Mouse (Mus musculus) neural tube, embryonic 14.5 days (tissue): ENCODE data around the gene Nxnl2. TPM values are rescaled to one million over a fixed set of nuclear protein-coding genes. Genes with fewer than 3 reads are reported as not detected.

Experiments
- ATAC-seq: fragments of 200-750 bp; cut with Nextera tagmentation; 2 replicates; pipeline ENCODE4 v1.8.0; 2017; ENCODE audit warnings: low read depth, mild to moderate bottlenecking, moderate TSS enrichment, moderate library complexity
- H3K27ac ChIP-seq: fragments of 300-500 bp; sonication (generic); 2 replicates; pipeline ENCODE4 v1.5.1; 2014; ENCODE audit warnings: low read depth, mild to moderate bottlenecking, control low read depth, low read length, moderate library complexity, mixed read lengths
- H3K27me3 ChIP-seq: fragments of 300-500 bp; sonication (generic); 2 replicates; pipeline ENCODE4 v1.6.1; 2014; ENCODE audit warnings: low read length; ENCODE audit not compliant: control insufficient read depth, insufficient read depth
- H3K36me3 ChIP-seq: fragments of 300-500 bp; sonication (generic); 2 replicates; pipeline ENCODE4 v1.6.1; 2014; ENCODE audit warnings: low read length, mixed read lengths; ENCODE audit not compliant: control insufficient read depth, insufficient read depth
- H3K4me1 ChIP-seq: fragments of 300-500 bp; sonication (generic); 2 replicates; pipeline ENCODE4 v1.6.1; 2014; ENCODE audit warnings: low read length; ENCODE audit not compliant: control insufficient read depth, insufficient read depth
- H3K4me2 ChIP-seq: fragments of 300-500 bp; sonication (generic); 2 replicates; pipeline ENCODE4 v1.6.1; 2014; ENCODE audit warnings: mild to moderate bottlenecking, low read depth, low read length, control low read depth
- H3K4me3 ChIP-seq: fragments of 300-500 bp; sonication (generic); 2 replicates; pipeline ENCODE4 v1.5.1; 2014; ENCODE audit warnings: low read depth, low read length, control low read depth, mixed read lengths
- H3K9ac ChIP-seq: fragments of 300-500 bp; sonication (generic); replicated peaks from 2 replicates; pipeline ENCODE4 v1.6.1; 2014; ENCODE audit warnings: low read depth, mild to moderate bottlenecking, control low read depth, low read length, mixed read lengths
- H3K9me3 ChIP-seq: fragments of 300-500 bp; sonication (generic); 2 replicates; pipeline ENCODE4 v1.6.1; 2016; ENCODE audit warnings: low read length; ENCODE audit not compliant: control insufficient read depth
- WGBS: fragments of 180-500 bp; shearing (Covaris S2); extraction: QIAGEN DNeasy Blood & Tissue Kit; methylation state at CpG from one replicate; pipeline ENCODE4 v1.1.7; 2014; 5-methylcytosine and 5-hydroxymethylcytosine counted together
- polyA plus RNA-seq: library from polyadenylated mRNA; unstranded; fragments of >200 nt; fragmentation: Nextera tagmentation; extraction: Ambion mirVana; gene quantifications from 2 replicates; pipeline ENCODE4 v1.2.1, GENCODE M21; 2014

The Nxnl2 gene
- polyA plus RNA-seq: 0.99 and 2.7 TPM in 2 replicates

DNA sequence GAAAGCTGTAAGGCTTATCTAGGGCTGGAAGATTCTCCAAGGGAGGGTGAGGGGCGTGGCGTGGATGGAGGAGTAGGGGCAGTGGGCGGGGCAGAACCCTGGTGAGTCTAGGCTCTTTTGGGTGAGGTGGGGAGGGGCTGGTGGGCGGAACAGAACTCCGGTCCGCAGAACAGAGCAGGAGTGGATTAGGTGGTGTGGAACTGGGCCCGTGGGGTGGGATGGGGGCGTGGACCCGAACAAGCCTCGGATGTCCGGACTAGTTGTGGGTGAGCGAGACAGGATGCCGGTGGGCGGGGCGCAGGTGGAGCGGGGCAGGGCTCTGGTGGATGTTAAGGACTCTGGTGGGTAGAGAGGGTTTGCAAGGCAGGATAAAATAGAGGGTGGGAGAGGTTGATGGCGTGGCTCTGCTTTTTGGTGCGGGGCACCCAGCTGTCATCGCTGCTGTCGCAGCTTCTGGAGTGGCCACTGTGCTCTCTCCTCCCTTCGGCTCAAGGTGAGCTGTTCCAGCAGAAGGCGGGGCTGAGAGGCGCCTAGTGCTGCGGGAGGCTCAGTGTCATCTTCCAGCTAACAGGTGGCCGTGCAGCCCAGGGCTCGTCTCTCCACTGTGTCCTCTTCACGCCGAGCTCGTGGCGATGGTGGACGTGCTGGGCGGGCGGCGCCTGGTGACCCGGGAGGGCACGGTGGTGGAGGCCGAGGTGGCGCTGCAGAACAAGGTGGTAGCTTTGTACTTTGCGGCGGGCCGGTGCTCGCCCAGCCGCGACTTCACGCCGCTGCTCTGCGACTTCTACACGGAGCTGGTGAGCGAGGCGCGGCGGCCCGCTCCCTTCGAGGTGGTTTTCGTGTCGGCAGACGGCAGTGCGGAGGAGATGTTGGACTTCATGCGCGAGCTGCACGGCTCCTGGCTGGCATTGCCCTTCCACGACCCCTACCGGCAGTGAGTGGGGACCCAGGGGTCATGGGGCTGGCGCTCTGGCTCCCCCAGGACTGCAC is at the start of gene Nxnl2:
Gene Nxnl2 (plus strand): TSS at position 332 of the 990 bp plus-strand sequence.
- Histone ChIP-seq H3K36me3 (no peaks in the 10 kb centered on the region), H3K4me1 (peaks cover 4% of the 10 kb centered on the region; the same call in 1 of the 2 replicates), H3K9me3 (no peaks in the 10 kb centered on the region), H3K4me3 (peak within 1 kb of the TSS; percentile 42), H3K4me2 (peak within 1 kb of the TSS; percentile 96), H3K27ac (no peak within 1 kb of the TSS), H3K27me3 (0 out of 2 replicates have a peak, but pooled peaks cover 3% of the 10 kb centered on the region), H3K9ac (peak within 1 kb of the TSS; percentile 22)
- peak; percentile 79 for ATAC-seq
- WGBS: under 1% methylated on average over 62 of the region's 64 CpGs

DNA sequence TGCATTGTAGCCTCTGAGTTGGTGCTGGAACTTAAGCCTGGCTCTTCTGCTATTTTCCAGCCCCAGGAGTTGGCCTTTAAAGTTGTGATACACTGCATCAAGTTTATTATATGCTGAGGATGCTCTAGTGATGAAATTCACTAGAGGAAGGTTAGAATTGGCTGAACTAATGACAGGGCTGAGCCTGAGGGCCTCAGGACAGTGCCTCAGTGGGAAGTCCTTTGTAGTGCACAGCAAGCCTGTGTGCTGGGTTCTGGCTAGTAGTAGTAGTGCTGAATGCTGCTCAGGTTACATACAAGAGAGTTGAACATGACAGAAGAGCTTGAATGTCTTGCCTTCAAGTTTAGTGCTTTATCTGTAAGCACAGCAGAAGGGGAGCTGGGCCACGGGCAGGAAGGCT is 48.9 kb upstream of the Nxnl2 start:
- Histone ChIP-seq H3K4me1 (peaks cover 25% of the 10 kb centered on the region), H3K9ac (no peak overlapping the region), H3K9me3 (no peaks in the 10 kb centered on the region), H3K27ac (no peak overlapping the region), H3K4me2 (no peak overlapping the region), H3K4me3 (no peak overlapping the region), H3K27me3 (no peaks in the 10 kb centered on the region), H3K36me3 (no peaks in the 10 kb centered on the region)
- WGBS: 30% methylated on average over 1 of the region's 1 CpGs
- ATAC-seq: no peak

DNA sequence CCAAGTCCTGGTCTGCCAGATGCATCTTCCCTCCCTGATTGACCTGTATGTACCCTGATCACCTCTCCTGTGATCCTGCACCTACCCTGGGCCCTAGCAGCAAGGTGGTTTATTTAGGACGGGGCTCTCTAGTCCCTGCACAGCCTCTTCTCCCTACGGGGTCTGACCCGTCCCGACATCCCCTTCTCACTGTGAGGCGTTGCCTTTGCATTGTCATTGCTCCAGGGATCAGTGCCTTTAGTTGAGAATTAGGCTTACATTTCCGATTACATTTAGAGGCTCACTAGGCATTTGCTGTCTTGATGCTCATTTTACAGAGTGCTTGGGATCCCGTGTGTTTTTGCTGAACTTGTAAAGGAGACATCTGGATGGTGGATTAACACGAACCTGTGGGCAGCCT is 48.1 kb upstream of the Nxnl2 start:
- H3K9ac ChIP-seq: no peak overlapping the region
- H3K4me2 ChIP-seq: no peak overlapping the region
- no peaks in the 10 kb centered on the region for H3K27me3 ChIP-seq
- ATAC-seq: no peak
- peaks cover 25% of the 10 kb centered on the region for H3K4me1 ChIP-seq
- H3K9me3 ChIP-seq: no peaks in the 10 kb centered on the region
- no peaks in the 10 kb centered on the region for H3K36me3 ChIP-seq
- H3K27ac ChIP-seq: no peak overlapping the region
- H3K4me3 ChIP-seq: no peak overlapping the region
- 82% methylated on average over 8 of the region's 8 CpGs for WGBS

DNA sequence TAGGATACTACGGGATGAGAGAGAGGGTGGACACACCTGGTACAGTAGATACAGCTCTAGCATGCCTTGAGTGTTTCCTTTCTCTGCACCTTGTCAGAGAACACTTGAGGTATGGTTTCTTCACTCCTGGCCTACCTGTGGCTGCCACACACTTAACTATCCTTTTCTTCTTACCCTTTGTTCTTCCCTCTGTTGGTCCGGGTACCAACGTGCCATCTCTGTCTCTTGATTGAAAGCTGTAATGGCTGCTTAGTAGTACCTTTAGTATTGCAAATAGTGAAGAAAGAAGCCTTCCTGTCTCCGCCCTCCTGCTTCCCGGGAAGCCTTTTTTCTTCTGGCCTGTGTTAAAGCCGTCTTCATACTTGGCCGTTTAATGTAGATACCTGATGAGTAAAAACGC is 45.5 kb upstream of the Nxnl2 start:
- Histone ChIP-seq H3K9me3 (no peaks in the 10 kb centered on the region), H3K27me3 (no peaks in the 10 kb centered on the region), H3K4me3 (no peak overlapping the region), H3K4me2 (no peak overlapping the region), H3K9ac (no peak overlapping the region), H3K4me1 (peaks cover 12% of the 10 kb centered on the region), H3K27ac (no peak overlapping the region), H3K36me3 (peaks cover 3% of the 10 kb centered on the region; the same call in 1 of the 2 replicates)
- WGBS: 65% methylated on average over 8 of the region's 8 CpGs
- ATAC-seq: no peak

DNA sequence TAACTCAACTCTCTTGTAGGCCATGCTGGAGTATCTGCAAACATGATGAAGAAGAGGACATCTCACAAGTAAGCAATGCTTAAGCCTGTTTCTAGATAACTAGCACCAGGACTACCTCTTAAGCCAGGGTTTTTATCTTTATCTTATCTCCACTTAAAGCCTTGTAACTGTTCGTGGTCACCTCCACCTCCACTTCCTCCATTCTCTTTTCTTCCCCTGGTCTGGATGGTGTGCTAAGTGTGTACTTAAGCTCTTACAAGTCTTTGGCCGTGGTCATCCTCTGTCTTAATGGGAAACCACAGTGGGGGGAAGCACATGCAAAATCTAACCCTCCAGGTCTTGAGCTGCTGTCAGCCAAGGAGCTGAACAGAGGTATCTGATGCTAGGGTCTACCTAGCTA is 42.9 kb upstream of the Nxnl2 start:
- H3K9ac ChIP-seq: no peak overlapping the region
- H3K9me3 ChIP-seq: no peaks in the 10 kb centered on the region
- H3K27me3 ChIP-seq: no peaks in the 10 kb centered on the region
- H3K4me2 ChIP-seq: no peak overlapping the region
- H3K4me1 ChIP-seq: no peaks in the 10 kb centered on the region
- 86% methylated on average over 2 of the region's 2 CpGs for WGBS
- peaks cover 3% of the 10 kb centered on the region; the same call in 1 of the 2 replicates for H3K36me3 ChIP-seq
- H3K4me3 ChIP-seq: no peak overlapping the region
- no peak for ATAC-seq
- no peak overlapping the region for H3K27ac ChIP-seq

DNA sequence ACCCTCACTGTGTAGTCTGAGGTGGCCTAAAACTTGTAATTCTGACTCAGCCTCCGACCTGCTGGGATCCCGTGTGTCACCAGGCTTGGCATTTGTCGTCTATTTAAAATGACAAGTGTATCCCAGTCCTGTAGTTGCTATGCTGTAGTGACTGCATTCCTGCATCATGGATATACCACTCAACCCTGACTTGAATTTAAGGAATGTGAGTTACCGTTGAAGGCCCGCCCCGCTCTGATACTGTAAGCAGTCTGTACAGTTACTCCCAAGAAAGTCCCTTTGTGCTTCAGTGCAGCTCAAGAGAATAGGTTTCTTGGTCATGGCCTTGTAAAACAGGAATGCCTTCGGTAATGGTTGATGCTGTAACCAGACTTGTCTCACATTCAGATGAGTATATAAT is 42.4 kb upstream of the Nxnl2 start:
- ATAC-seq: no peak
- 93% methylated on average over 7 of the region's 7 CpGs for WGBS
- no peak overlapping the region for H3K27ac ChIP-seq

DNA sequence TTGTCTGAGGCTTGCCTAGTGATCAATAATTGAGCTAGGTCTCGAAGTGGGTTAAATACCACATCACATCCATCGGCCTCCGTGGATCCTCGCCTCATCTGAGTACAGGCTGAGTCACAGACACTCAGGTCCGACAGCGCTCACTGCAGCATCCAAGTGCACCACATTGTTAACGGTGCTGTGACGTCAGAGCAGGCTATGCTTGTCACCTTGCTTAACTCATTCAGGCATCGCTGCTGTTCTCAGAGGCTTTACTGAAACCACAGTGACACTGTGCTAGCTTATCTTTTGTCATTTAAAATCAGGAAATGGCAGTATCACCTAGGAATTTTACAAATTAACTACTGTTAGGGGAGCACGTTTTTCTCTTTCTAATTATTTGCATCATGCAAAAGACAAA is 39.6 kb upstream of the Nxnl2 start:
- no peak for ATAC-seq
- H3K9ac ChIP-seq: no peak overlapping the region
- no peak overlapping the region for H3K27ac ChIP-seq
- H3K9me3 ChIP-seq: no peaks in the 10 kb centered on the region
- H3K4me3 ChIP-seq: no peak overlapping the region
- no peak overlapping the region for H3K4me2 ChIP-seq
- H3K36me3 ChIP-seq: peaks cover 5% of the 10 kb centered on the region; the same call in 1 of the 2 replicates
- WGBS: 85% methylated on average over 10 of the region's 10 CpGs
- no peaks in the 10 kb centered on the region for H3K4me1 ChIP-seq
- no peaks in the 10 kb centered on the region for H3K27me3 ChIP-seq

More for the DNA sequence above, 42.4 kb upstream of the Nxnl2 start:
- no peak overlapping the region for H3K9ac ChIP-seq
- H3K9me3 ChIP-seq: no peaks in the 10 kb centered on the region
- no peak overlapping the region for H3K4me3 ChIP-seq
- H3K36me3 ChIP-seq: peaks cover 3% of the 10 kb centered on the region; the same call in 1 of the 2 replicates
- H3K4me2 ChIP-seq: no peak overlapping the region
- H3K27me3 ChIP-seq: no peaks in the 10 kb centered on the region
- no peaks in the 10 kb centered on the region for H3K4me1 ChIP-seq

DNA sequence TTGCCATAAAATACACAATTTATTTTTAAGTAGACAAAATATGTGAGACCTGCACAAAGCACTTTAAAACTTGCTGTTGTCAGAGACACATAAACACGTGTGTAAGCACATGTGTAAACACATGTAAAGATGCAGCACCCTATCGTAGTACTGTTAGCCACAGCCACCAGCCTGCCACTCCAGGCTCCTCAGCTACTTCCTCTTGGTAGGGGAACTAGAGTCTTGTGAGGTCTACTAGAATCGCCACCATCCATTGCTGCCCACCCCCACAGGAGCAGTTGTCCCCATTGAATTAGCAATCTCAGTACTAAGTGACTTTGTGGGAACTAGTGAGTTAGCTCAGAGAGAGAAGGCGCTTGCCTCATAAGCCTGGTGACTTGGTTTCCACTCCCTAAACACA is 34.5 kb upstream of the Nxnl2 start:
- H3K9me3 ChIP-seq: no peaks in the 10 kb centered on the region
- no peaks in the 10 kb centered on the region for H3K27me3 ChIP-seq
- WGBS: 91% methylated on average over 4 of the region's 4 CpGs
- no peak overlapping the region for H3K4me3 ChIP-seq
- H3K9ac ChIP-seq: no peak overlapping the region
- H3K27ac ChIP-seq: no peak overlapping the region
- H3K4me2 ChIP-seq: no peak overlapping the region
- peaks cover 6% of the 10 kb centered on the region; the same call in 1 of the 2 replicates for H3K36me3 ChIP-seq
- ATAC-seq: no peak
- no peaks in the 10 kb centered on the region for H3K4me1 ChIP-seq
